Mouse (Mus musculus) C2C12 (cell line): ENCODE results near the gene Hypm.

ENCODE experiments used
- CTCF ChIP-seq: IDR thresholded peaks from one replicate; pipeline ENCODE4 v1.5.1; 2011; ENCODE audit not compliant: control insufficient read depth, insufficient read depth, insufficient read length
- USF1 ChIP-seq: IDR thresholded peaks from one replicate; pipeline ENCODE4 v1.6.1; 2011; ENCODE audit warnings: low read depth, mild to moderate bottlenecking, control low read depth, moderate library complexity

DNA sequence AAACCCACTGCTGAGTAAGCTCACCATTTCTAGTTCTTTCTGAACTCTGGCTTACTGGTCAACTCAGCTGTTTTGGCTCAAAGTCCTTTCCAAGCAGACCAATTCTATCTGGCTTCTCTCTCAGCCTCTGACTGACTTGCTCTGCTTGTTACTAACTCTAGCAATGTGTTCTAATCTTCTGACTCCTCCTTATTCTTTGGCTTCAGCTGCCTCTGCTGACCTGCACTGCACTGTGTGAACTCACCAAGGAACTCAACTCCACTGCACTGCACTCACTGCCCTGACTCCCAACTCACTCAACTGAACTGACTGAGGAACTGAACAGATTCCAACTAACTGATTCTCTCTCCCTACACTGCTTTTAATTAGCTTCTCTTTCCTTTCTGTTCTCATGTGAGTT, 34.3 kb upstream of the Hypm start:
- TF ChIP-seq CTCF: no peak
- TF ChIP-seq USF1: no peak
